Mouse (Mus musculus): ENCODE measurements around the gene Cebpzos. TPM values are rescaled to one million over a fixed set of nuclear protein-coding genes. Genes with fewer than 3 reads are reported as not detected.

Cebpzos gene
- total RNA-seq (2021), result 10 to 100 TPM; 30.0 to 44.4 TPM
- long read RNA-seq, experiment 1, transcript Cebpzos-202 (5 exons, 602 nt), result major isoform, 24 of 61 reads
- long read RNA-seq, experiment 1, transcript Cebpzos-201 (5 exons, 753 nt), result minor isoform, 11 of 61 reads
- long read RNA-seq, experiment 1, partial matches to known transcripts, result 24 of 61 reads
- long read RNA-seq, experiment 1, other reads (novel, unspliced or antisense), result 2 of 61 reads
- long read RNA-seq, experiment 2, transcript Cebpzos-201 (5 exons, 753 nt), result major isoform, 8 of 22 reads
- long read RNA-seq, experiment 2, partial matches to known transcripts, result 10 of 22 reads
- long read RNA-seq, experiment 2, other reads (novel, unspliced or antisense), result 1 of 22 reads

GRCm38 (mm10) chr17:78916369-78916813 lies at the start of gene Cebpzos:
Cebpzos (plus strand) TSS chr17:78916500.
- DNase-seq, result peak; percentile 87 to 89

GRCm38 (mm10) chr17:78873886-78874285 lies 42.4 kb upstream of the Cebpzos start:
- no peak for DNase-seq

DNA sequence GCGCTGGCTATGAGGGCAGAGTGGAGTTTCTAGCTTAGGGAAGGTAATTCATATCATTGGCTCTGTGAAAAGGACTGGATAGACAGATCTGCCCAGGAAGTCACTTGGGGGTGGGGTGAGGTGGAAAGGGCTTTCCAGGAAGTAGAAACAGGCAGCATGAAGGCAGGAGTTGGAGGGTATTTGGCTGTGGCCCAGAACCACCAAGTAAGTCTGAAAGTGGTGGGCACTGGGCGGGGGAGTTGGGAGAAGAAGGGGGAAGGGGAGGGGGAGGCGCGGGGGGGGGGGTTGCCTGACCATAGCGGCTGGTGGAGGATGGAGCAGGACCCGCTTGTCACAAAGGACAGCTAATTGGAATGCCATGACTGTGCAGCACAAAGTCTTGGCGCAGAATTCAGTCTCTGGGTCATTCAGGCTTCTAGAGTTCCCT lies 34.4 kb upstream of the Cebpzos start:
- peak in 1 of 2 experiments; percentile 32 for DNase-seq

GRCm38 (mm10) chr17:78882401-78883112 lies 33.7 kb upstream of the Cebpzos start, which contains the start of gene Eif2ak2:
Eif2ak2 (minus strand) TSS chr17:78882573.
- peak; percentile 94 to 95 for DNase-seq

GRCm38 (mm10) chr17:78883291-78883690 lies 33.0 kb upstream of the Cebpzos start:
- DNase-seq, result no peak

GRCm38 (mm10) chr17:78885286-78886065 lies 30.8 kb upstream of the Cebpzos start:
- no peak for DNase-seq

DNA sequence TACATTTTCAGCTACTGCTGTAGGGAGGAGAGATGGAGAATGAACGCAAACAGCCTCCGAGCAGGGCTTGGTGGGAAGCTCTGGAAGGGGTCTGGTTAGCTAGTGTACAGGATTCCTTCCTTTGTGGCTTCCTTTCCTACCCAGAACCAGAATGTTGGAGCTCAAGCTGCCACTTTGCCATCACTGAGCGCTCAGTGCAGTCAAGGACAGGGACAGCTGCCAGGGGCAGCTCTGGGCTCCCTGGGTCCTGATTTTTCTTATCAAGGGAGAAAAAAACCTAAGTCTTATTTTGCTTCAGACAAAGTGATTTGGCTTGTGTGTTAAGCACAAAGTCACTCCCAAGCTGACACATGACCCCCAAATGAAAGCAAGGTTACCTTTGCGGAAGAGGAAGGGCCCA lies 27.7 kb upstream of the Cebpzos start:
- peak in 1 of 2 experiments; percentile 58 for DNase-seq

- no peak for DNase-seq
Observed at GRCm38 (mm10) chr17:78889184-78889583, 27.1 kb upstream of the Cebpzos start.

DNA sequence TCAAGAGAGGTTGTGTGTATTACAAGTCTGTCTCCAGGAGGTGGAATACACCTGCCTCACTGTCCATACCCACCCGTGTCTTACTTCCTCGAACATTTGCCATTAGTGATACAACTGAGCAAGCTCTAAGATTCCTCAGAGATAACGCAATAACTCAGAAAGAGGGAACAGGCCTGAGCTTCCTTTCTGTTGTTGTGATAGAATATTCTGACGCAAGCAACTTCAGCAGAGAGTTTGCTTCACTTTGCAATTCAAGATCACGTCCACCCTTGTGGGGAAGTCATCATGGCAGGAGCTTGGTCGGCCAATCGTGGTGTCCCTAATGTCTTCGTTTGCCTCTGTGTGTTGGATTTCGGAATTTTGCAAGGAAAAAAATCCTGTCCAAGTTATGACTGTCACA lies 25.3 kb upstream of the Cebpzos start:
- no peak for DNase-seq

GRCm38 (mm10) chr17:78894991-78895390 lies 21.3 kb upstream of the Cebpzos start:
- DNase-seq, result no peak

- peak; percentile 43 to 69 for DNase-seq
Observed at GRCm38 (mm10) chr17:78895394-78895793, 20.9 kb upstream of the Cebpzos start.

GRCm38 (mm10) chr17:78903158-78903557 lies 13.1 kb upstream of the Cebpzos start:
- no peak for DNase-seq

DNA sequence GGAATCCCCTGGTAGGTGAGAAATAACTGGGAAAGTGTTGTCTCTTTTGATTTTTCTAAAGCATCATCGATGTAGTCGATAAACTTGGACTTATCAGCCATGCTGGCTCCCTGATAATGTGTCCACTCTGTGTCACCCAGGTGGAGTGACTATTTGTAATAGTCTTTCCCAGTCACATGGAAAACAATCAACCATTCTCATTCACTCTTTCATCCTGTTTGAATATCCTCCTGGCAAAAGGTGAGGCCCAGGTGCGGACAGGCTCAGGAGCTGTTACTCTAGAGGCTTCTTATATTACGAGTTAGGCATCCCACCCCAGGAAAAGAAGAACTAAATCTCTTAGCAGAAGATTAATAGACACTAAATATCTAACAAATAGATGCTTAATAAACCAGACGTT lies 9.4 kb upstream of the Cebpzos start, which contains the start of gene Sult6b1:
Gene Sult6b1, minus strand, starts transcription at position 101 of the 400 bp plus-strand sequence.
- DNase-seq, result no peak

DNA sequence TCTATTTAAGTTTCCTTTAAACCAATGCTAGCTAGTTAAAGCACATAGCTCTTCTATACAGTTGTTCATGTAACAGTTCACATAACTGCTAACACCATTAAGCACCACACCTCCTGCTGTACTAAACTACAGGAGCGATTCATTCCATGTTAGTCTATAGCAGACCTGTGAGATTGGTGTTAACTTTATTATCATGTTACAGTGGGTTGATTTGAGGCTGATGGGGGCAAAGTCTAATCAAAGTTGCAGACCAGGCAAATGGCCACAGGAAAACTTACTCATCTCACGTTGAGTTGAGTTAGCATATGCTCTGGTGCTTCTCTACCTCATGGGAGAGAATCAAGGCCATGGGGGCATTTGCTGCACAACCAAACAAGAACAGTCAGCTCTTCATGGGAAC lies 6.9 kb upstream of the Cebpzos start:
- DNase-seq, result no peak

DNA sequence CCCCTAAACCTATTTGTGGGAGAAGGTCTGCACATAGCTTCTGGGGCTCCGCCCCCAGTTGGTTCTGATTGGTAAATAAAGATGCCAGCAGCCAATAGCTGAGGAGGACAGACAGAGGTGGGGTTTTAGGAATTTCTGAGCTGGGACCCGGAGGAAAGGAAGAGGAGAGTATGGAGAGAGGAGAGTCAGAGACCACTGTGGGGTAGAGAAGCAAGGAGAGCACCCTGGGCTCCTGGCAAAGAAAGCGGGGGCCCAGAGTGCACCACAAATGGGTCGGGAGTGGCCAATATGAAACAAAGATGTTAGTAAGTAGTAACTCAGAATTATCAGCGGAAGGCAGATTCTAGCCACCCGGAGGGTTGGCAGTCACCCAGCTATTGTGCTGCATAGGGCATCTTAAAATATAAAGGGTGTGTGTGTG lies 3.4 kb upstream of the Cebpzos start:
- no peak for DNase-seq

- no peak for DNase-seq
Observed at GRCm38 (mm10) chr17:78913921-78914320, 2.4 kb upstream of the Cebpzos start.

DNA sequence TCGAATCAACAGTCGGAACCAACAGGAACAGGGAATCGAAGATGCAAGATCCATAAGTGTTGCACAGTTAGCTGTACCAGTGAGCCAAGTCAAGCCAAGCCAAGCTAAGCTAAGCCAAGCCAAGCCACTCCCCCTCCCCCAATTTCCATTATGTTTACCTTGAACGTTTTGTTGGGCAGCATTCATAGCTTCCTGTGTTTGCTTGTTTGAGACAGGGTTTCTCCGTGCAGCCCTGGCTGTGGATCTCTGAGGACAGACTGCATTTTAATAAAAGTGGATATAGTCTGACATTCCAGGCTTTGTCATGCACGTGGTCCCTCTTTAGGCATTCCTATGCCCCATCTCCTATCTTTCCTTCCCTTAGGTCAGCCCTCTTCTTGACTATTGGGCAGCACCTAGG lies 528 bp upstream of the Cebpzos start:
- DNase-seq, result no peak

GRCm38 (mm10) chr17:78916899-78917298 lies 599 bp downstream of the Cebpzos start:
- no peak for DNase-seq

- no peak for DNase-seq
Observed at GRCm38 (mm10) chr17:78917696-78918095, 1.4 kb downstream of the Cebpzos start.

GRCm38 (mm10) chr17:78935857-78936256 lies 19.6 kb downstream of the Cebpzos start:
- no peak for DNase-seq

DNA sequence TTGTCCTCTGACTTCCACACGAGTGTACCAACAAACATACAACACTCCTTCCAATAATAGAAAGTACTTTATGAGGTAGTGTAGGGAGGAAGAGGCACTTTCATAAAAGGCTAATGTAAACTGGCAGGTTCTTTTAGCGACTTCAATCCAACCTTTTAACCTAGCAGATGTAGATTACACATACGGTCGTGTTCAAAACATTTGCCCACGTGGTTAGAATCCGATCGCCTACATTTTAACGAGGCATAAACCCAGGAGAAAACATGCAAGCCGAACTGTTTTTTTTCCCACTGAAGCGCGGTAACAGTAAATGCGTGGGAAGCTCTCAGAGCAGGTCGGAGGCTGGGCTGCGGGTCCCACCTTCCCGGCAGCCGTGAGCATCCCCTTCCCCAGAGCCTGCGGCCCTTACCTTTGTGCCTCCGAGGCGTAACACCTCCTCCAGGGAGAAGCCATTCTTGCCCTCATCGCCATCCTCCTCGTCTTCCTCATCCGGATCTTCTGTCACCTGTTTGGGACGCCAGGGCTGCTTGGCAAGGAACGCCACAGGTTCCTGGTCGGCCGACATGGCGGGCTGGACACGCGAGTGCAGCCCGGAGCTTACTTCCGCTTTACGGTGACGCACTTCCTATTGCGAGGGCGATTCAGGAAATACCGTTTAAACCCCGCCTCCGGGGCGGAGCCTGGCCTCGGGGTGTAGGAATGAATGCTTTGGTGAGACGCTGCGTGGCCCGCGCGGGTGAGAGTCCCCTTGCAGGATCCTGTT lies 20.3 kb downstream of the Cebpzos start, which contains the start of the genes Cebpz and Ndufaf7:
Gene Cebpz, minus strand, starts transcription at position 601 of the 763 bp plus-strand sequence.
Gene Ndufaf7, plus strand, starts transcription at position 671 of the 763 bp plus-strand sequence.
- peak; percentile 98 to 99 for DNase-seq
